Mouse (Mus musculus): Measurements from ENCODE around the gene Fam20b.

Fam20b gene

GRCm38 (mm10) chr1:156718950-156719805, at the start of gene Fam20b:
Fam20b (minus strand) TSS chr1:156719086.
- peak; percentile 98 for DNase-seq (ENCODE audit: low read depth, low spot score)

DNA sequence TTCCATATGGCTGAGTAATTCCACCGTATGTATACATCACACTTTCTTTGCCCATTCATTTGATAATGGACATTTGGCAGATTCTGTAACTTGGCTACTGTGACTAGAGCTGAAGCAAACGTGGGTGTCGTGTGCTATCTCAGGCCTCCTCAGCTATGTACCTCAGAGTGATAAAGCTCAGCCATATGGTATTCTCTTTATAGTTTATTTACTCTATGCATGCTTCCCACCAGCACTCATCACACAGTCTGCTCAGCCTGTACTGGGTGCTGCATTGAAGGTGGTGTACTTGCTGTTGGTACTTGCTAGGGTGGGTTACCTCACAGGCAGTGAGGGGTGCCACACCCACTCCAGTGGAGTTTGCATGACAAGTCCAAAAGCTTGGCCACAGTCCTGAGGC, 46.4 kb upstream of the Fam20b start:
- DNase-seq (ENCODE audit: low read depth, low spot score): no peak

GRCm38 (mm10) chr1:156764584-156764983, 45.7 kb upstream of the Fam20b start:
- DNase-seq (ENCODE audit: low read depth, low spot score): no peak

DNA sequence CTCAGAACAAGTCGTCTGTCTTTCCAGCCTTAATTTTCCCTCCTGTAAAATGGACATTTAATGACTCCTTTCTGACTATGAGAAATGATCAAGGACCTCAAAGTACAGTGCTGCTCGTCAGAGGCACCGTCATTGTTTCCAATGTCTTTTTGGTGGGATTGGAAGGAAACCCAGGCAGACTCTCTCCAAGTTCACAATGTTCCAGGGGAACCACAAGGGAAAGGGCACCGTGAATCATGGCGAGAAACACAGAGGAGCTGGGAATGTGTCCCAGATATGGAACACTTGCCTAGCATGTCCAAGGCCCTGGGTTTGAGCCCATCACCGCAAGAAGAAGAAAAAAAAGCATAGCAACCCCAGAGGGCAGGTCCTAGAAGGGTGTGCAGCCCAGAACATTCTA, 44.4 kb upstream of the Fam20b start:
- no peak for DNase-seq (ENCODE audit: low read depth, low spot score)

GRCm38 (mm10) chr1:156761430-156761801, 42.5 kb upstream of the Fam20b start:
- no peak for DNase-seq (ENCODE audit: low read depth, low spot score)

- peak; percentile 69 for DNase-seq (ENCODE audit: low read depth, low spot score)
These were observed 41.9 kb upstream of the Fam20b start for GRCm38 (mm10) chr1:156760549-156761429.

DNA sequence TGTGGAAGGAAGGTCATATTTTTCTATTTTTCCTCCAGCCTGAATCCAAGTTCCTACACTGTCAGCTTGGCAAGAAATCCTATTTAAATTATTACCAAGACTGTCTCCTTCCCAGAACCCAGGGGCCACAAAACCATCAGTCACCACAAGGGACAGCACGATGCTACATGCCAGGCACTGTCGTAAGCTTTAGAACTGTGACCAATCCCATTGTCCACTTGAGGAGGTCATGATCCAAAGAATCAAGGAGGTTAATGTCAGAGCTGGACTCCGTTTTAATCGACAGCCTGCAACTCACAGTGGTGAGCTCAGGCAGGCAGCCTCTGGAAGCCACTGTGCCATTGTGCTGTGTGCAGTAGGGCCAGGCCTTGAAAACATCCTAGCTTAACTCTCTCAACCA, 39.4 kb upstream of the Fam20b start:
- no peak for DNase-seq (ENCODE audit: low read depth, low spot score)

GRCm38 (mm10) chr1:156754608-156755413, 35.9 kb upstream of the Fam20b start:
- DNase-seq (ENCODE audit: low read depth, low spot score): peak; percentile 91

DNA sequence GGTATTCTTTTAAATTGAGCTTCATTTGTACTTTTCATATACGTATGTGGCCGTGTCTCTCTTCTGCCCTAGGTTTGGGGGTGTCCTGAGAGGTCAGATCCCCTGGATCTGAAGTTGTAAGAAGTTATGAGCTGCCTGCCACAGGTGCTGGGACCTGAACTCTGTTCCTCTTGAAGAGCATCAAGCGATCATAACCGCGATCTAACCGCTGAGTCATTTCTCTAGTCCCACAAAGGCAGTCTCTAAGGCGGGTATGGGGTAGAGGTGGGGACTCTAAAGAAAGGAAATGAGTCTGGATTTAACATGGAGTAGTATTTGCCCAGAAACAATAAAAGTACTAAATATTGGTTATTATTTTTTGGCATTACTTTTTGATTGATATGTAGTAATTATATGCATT, 34.1 kb upstream of the Fam20b start:
- DNase-seq (ENCODE audit: low read depth, low spot score): no peak

GRCm38 (mm10) chr1:156752020-156752724, 33.3 kb upstream of the Fam20b start:
- DNase-seq (ENCODE audit: low read depth, low spot score): peak; percentile 93

DNA sequence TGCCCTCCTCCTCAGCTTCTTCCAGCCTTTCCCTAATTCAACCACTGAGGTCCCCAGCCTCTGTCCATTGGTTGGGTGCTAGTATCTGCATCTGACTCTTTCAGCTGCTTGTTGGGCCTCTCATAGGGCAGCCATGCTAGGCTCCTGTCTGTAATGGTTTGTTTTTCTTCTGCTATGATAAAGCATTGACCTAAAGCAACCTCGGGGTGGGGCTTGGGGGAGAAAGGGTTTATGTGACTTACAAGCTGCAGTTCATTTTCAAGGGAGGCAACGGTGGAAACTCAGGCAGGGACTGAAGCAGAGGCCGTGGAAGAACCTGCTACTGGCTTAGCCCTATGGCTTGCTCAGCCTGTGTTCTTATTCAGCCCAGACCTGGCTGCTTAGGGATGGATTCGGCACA, 31.4 kb upstream of the Fam20b start:
- no peak for DNase-seq (ENCODE audit: low read depth, low spot score)

DNA sequence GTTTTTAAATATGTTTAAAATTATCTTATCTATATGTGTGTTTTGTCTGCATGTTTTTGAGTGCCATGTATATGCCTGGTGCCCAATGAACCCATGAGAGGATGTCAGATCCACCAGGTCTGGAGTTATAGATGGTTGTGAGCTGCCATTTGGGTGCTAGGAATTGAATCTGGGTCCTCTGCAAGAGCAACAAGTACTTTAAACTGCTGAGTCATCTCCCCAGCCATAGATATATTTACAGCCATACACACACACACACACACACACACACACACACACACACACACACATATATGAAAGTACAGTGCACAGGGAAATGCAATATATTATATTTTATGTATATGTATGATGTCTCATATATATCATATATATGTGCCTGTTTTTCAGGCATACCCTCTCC, 30.2 kb upstream of the Fam20b start:
- no peak for DNase-seq (ENCODE audit: low read depth, low spot score)

GRCm38 (mm10) chr1:156748435-156749005, 29.6 kb upstream of the Fam20b start:
- no peak for DNase-seq (ENCODE audit: low read depth, low spot score)

- no peak for DNase-seq (ENCODE audit: low read depth, low spot score)
These were observed 26.4 kb upstream of the Fam20b start for GRCm38 (mm10) chr1:156745188-156745810.

DNA sequence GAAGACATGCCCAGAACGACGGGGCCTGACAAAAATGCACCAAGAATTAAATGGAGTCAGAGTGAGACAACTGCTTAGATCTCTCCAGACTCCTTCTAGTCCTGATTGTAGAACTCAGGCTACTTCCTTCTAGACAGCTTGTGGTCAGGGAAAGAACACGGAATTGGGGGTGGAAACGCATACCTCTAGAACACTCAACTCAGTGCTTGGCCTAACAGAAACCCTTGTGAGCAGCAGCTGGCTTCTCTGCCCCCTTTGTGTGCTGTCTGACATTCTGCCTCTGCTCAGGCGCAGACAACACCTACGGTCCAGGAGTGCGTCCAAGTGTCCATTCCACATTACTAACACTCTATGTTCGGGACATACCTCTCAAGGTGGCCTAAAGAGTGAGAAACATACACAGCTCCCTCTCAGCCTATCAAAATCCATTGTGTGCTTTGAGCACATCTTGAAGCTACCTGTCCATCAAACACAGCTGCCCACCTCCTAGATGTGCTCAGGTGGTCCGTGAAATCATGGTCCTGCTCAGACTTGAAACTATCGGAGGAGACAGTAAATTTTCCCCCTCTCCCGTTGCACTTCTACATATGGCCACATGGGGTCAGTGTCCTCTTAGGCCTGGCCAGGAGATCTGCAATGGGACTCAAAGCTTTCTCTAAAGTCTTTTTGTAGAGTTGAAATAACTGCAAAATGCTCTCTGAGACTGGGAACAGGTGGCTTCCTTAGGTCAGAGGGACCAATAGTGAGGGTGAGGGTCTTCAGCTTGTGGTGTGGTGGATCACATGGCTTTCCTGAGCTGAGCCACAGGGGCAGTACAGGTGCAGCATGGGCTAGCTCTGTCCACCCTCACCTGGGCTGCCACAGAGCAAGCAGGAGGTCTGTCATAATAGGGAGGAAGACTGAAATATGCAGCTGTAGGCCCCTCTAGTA, 22.9 kb upstream of the Fam20b start:
- peak; percentile 81 for DNase-seq (ENCODE audit: low read depth, low spot score)

GRCm38 (mm10) chr1:156735788-156736187, 16.9 kb upstream of the Fam20b start:
- DNase-seq (ENCODE audit: low read depth, low spot score): no peak

- DNase-seq (ENCODE audit: low read depth, low spot score): no peak
These were observed 15.1 kb upstream of the Fam20b start for GRCm38 (mm10) chr1:156734019-156734418.

- no peak for DNase-seq (ENCODE audit: low read depth, low spot score)
These were observed 14.7 kb upstream of the Fam20b start for GRCm38 (mm10) chr1:156733559-156733958.

- no peak for DNase-seq (ENCODE audit: low read depth, low spot score)
These were observed 14.1 kb upstream of the Fam20b start for GRCm38 (mm10) chr1:156732996-156733395.

Measured in mesoderm, embryonic 11.5 days (tissue).